Mouse (Mus musculus) T-helper 17 cell (primary cell): Measurements from ENCODE around the gene Prss22.

Source experiments
- in situ Hi-C, 2 experiments: fragments of 300-600 bp; cut with MboI, MseI; formaldehyde crosslinking; loops; 1 replicate in 1 of 2; 2 replicates in 1 of 2; pipeline ENCODE4 v1.15.1; 2025; ENCODE audit warnings: high pct_unique_total_duplicates in 2 of 2

The Prss22 gene

GRCm38 (mm10) chr17:23995421-23995820 is 2.5 kb downstream of the Prss22 start:
- in situ Hi-C loops, result loop anchor here in 1 of 2 experiments (5.0 kb wide), 1 partner anchor 33 kb away; no protein-coding TSS in a partner anchor

- in situ Hi-C loops, result loop anchor here in 1 of 2 experiments (5.0 kb wide), 1 partner anchor 32 kb away; no protein-coding TSS in a partner anchor
These were observed 3.2 kb downstream of the Prss22 start for GRCm38 (mm10) chr17:23994667-23995066.

- in situ Hi-C loops, result no loop called here
These were observed 4.1 kb downstream of the Prss22 start for GRCm38 (mm10) chr17:23993559-23994428.

- in situ Hi-C loops, result no loop called here
These were observed 4.9 kb downstream of the Prss22 start for GRCm38 (mm10) chr17:23992789-23993553.

- in situ Hi-C loops, result no loop called here
These were observed 8.1 kb downstream of the Prss22 start for GRCm38 (mm10) chr17:23989802-23990201.

GRCm38 (mm10) chr17:23984989-23985388 is 12.9 kb downstream of the Prss22 start:
- in situ Hi-C loops, result no loop called here

GRCm38 (mm10) chr17:23982912-23983311 is 15.0 kb downstream of the Prss22 start:
- in situ Hi-C loops, result no loop called here

- in situ Hi-C loops, result no loop called here
These were observed 17.5 kb downstream of the Prss22 start, which contains the start of gene Prss30 for GRCm38 (mm10) chr17:23980297-23980909. Prss30 (minus strand) TSS chr17:23980566.

GRCm38 (mm10) chr17:23979471-23979870 is 18.4 kb downstream of the Prss22 start:
- in situ Hi-C loops, result no loop called here

- in situ Hi-C loops, result no loop called here
These were observed 21.2 kb downstream of the Prss22 start for GRCm38 (mm10) chr17:23976665-23977064.

- in situ Hi-C loops, result no loop called here
These were observed 26.6 kb downstream of the Prss22 start for GRCm38 (mm10) chr17:23971315-23971714.

GRCm38 (mm10) chr17:23969231-23969630 is 28.7 kb downstream of the Prss22 start:
- in situ Hi-C loops, result loop anchor here in 1 of 2 experiments (5.0 to 10.0 kb wide), 2 partner anchors 202 to 986 kb away; no protein-coding TSS in a partner anchor

GRCm38 (mm10) chr17:23968780-23969179 is 29.1 kb downstream of the Prss22 start:
- in situ Hi-C loops, result loop anchor here in 1 of 2 experiments (5.0 to 10.0 kb wide), 2 partner anchors 201 to 986 kb away; no protein-coding TSS in a partner anchor

- in situ Hi-C loops, result loop anchor here in 1 of 2 experiments (5.0 to 10.0 kb wide), 2 partner anchors 200 to 988 kb away; no protein-coding TSS in a partner anchor
These were observed 31.1 kb downstream of the Prss22 start for GRCm38 (mm10) chr17:23966658-23967401.

GRCm38 (mm10) chr17:23965805-23966425 is 32.0 kb downstream of the Prss22 start:
- in situ Hi-C loops, result loop anchor here in 1 of 2 experiments (5.0 to 10.0 kb wide), 2 partner anchors 199 to 989 kb away; no protein-coding TSS in a partner anchor

GRCm38 (mm10) chr17:23961573-23962122 is 36.3 kb downstream of the Prss22 start:
- in situ Hi-C loops, result loop anchor here (5.0 to 10.0 kb wide), 3 partner anchors 36 to 993 kb away; partner anchors contain the start of gene Prss22 (in 1 of the 2)

- in situ Hi-C loops, result loop anchor here (5.0 to 10.0 kb wide), 3 partner anchors 37 to 995 kb away; partner anchors contain the start of gene Prss22 (in 1 of the 2)
These were observed 37.7 kb downstream of the Prss22 start for GRCm38 (mm10) chr17:23960084-23960738.

- in situ Hi-C loops, result loop anchor here in 1 of 2 experiments (5.0 kb wide), 1 partner anchor 103 kb away; no protein-coding TSS in a partner anchor
These were observed 42.7 kb downstream of the Prss22 start, which contains the start of gene Sbpl for GRCm38 (mm10) chr17:23955174-23955573. Sbpl (minus strand) TSS chr17:23955274.

- in situ Hi-C loops, result loop anchor here in 1 of 2 experiments (5.0 kb wide), 1 partner anchor 34 kb away; the partner anchor contains the start of gene Dcpp3
These were observed 47.1 kb downstream of the Prss22 start for GRCm38 (mm10) chr17:23950828-23951227.
